Mouse (Mus musculus) urinary bladder, postnatal 14 days (tissue): ENCODE results near the gene Nell1.
A peak's percentile ranks its signal among the peaks of the same experiment; 100 is the strongest.
"Not testable (repeated sequence)": the region's sequence is repeated elsewhere in the genome, so short reads cannot be mapped to it uniquely, and the experiment has no call there.

Source experiments
- DNase-seq: peaks from one replicate; pipeline ENCODE4 v3.0.0; 2021; ENCODE audit warnings: low spot score

Nell1 gene

GRCm38 (mm10) chr7:49974841-49975440, at the start of gene Nell1:
Gene Nell1 (plus strand): TSS chr7:49974864.
- no peak for DNase-seq

GRCm38 (mm10) chr7:49928571-49928970, 46.1 kb upstream of the Nell1 start:
- DNase-seq: no peak

- no peak for DNase-seq
Measured at GRCm38 (mm10) chr7:49929999-49930398, 44.7 kb upstream of the Nell1 start.

DNA sequence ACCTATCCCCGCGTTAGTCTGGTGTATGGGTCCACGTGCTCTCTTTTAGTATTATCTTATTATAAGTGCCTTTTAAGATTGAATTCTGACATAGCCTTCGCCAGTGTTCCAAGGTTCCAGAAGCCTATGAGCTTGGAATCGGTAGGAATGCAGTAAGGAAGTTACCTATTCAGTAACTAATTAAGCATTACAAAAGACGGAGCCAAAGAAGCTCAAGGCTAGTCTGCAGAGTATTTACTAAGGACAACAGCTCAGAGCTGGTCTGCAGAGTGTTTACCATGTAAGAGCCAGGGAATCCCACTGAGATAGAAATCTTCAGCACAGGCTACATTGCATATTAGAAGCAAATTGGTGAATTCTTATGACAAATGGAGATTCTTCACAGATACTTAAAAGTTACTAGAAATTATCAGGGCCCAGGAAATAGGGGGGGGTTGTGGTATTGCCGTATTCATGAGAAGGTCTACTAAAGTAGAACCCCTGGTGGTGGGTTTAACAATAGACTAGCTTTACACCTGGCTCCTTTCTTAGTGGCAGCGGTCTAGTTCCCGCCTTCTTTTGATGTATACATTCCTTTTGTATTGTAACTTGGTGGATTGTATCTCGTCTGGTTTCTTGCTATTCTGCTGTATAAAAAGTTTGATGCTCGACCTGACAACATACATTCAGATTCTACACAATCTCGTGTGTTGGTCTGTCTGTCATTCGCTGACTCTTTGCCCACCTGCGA, 41.1 kb upstream of the Nell1 start:
- not testable (repeated sequence) for DNase-seq

DNA sequence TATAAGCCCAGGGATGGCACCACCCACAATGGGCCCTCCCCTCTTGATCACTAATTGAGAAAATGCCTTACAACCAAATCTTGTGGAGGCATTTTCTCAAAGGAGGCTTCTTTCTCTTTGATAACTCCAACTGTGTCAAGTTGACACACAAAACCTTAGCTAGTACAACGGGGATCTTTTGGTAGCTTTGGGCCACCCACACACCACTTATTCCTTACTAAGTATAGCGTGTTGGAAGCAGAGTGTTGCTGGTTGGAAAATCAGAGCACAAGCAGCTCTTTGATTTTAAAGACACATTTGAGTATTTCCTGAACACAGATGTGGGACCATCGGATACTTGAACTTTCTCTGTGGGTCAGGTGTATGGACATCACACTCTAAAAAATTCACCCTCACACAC, 37.8 kb upstream of the Nell1 start:
- no peak for DNase-seq

- DNase-seq: no peak
Measured at GRCm38 (mm10) chr7:49942023-49942422, 32.6 kb upstream of the Nell1 start.

- no peak for DNase-seq
Measured at GRCm38 (mm10) chr7:49942490-49942889, 32.2 kb upstream of the Nell1 start.

- DNase-seq: no peak
Measured at GRCm38 (mm10) chr7:49946691-49947090, 28.0 kb upstream of the Nell1 start.

DNA sequence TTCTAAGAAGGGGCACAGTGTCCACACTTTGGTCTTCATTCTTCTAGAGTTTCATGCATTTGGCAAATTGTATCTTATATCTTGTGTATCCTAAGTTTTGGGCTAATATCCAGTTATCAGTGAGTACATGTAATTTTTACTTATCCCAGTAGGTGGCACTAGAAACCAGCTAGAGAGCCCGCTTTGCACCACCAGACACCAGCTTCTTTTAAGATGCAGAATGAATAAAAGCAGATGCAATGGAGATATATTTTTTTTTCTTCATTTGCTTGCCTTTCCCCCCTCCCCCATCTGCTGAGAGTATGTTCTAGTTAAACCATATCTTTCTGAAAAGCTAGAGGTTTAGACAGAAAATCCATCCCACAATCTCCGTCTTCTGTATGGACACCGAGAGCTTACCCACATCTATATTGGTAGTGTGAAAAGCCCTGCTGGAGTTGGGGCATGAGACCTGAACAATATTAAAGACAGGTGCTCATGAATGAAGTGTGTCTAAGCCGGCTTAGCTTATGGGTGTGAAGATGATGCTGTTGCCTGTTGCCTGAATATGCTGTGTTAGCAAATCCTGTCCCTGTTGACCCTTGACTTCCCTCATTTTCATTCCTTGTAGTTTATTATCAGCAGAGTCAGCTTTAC, 21.0 kb upstream of the Nell1 start:
- DNase-seq: no peak

- no peak for DNase-seq
Measured at GRCm38 (mm10) chr7:49954834-49955233, 19.8 kb upstream of the Nell1 start.

DNA sequence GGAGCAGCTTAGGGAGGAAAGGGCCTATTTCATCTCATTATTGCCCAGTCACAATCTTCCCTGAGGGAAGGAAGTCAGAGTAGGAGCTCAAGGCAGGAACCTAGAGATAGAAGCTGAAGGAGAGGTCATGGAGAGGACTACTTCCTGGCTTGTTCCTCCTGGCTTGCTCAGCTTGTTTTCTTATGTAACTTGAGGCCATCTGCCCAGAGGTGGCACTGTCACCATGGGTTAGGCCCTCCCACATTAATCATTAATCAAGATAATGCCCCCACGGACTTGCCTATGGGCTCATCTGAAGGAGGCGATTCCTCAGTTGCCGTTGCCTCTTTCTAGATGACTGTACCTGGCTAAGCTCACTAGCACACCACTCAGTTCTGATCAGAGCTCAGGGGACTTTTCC, 17.5 kb upstream of the Nell1 start:
- DNase-seq: no peak

- no peak for DNase-seq
Measured at GRCm38 (mm10) chr7:49963764-49964163, 10.9 kb upstream of the Nell1 start.

- DNase-seq: no peak
Measured at GRCm38 (mm10) chr7:49969516-49969915, 5.1 kb upstream of the Nell1 start.

GRCm38 (mm10) chr7:49975441-49976121, 917 bp downstream of the Nell1 start:
- no peak for DNase-seq

- DNase-seq: no peak
Measured at GRCm38 (mm10) chr7:49981511-49982227, 7.0 kb downstream of the Nell1 start.

GRCm38 (mm10) chr7:49984698-49985097, 10.0 kb downstream of the Nell1 start:
- DNase-seq: peak; percentile 20

- no peak for DNase-seq
Measured at GRCm38 (mm10) chr7:49985947-49986346, 11.3 kb downstream of the Nell1 start.

GRCm38 (mm10) chr7:49999321-49999720, 24.7 kb downstream of the Nell1 start:
- DNase-seq: no peak

- DNase-seq: no peak
Measured at GRCm38 (mm10) chr7:50005268-50005667, 30.6 kb downstream of the Nell1 start.

DNA sequence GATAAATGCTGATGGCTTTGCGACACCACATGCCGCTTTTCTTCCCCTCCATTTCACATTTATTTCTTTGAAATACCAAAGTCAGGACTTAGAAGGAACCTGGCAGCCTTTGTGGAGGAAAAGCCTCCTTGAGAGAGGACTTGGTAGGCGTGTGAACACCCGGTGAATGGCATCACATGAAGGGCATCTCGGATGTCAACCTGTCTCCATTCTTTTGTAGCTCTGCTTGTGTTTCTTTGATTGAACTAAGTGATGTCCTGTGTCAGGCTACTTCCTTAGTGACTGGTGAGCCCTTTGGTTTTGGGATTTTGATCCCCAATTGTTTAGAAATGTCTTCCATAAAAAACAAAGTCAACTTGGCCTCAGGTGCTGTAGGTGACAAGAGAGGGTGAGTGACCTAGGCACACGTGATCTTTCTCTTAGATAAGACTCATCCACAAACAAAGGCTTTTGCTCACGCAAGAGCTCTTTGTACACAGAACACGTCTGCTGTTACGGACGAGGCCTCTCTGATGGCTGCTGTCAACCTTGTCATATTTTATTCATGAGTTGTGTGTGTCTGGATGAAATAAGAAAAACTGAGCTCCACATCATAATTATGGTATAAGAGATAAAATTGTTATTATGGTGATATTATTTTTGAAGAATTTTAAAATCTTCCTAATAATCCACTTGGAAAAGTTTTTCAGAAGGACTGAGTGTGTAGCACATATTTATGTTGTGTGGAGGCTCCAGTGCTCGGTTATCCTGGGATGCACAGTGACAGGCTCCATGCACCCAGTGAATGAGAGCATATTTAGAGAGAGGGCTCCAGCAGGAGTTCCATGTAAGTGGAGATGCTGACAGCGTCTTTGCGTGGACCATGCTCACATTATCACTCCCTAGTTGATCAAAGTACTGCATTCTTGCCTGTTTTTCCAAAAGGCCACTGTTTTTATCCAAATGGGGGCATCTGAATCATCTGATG, 60.8 kb downstream of the Nell1 start:
- DNase-seq: no peak

DNA sequence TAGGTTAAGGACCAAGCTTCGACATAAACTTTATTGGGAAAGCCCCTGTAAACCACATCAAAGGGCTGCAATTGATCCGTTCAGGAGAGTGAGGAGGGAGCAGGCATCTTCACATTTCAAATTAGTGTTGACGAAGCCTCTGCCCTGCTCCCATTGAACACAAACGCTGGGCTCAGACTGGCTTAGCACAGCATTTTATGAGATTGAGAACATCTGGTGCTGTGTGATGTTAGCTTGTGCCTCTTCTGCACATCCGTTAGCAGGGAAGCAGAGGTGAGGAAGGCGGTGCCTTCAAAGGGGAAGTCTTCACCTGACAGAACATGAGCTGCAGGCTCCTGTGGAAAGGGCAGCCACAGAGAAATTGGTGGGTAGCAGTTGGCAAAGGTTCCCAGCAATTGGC, 66.4 kb downstream of the Nell1 start:
- no peak for DNase-seq
